Mouse (Mus musculus) spleen, adult 2 months (tissue): ENCODE measurements at regions not wholly inside any gene's neighbourhood (a gene's known extent, or its start where the extent isn't known, plus 50 kb on each side); places are given as distances from the start of the nearest gene placed in this dataset.

Experiments used
- DNase-seq, 2 experiments: peaks; one replicate each; pipeline versions ENCODE4 v3.0.0 to v3.0.0-alpha.2; 2012 to 2021; ENCODE audit warnings: low spot score in 2 of 2, low read depth in 1 of 2
- H3K27ac ChIP-seq: fragments of 200-500 bp; 2 replicates; pipeline ENCODE4 v1.5.1; 2012; ENCODE audit warnings: low read length, inconsistent platforms; ENCODE audit not compliant: insufficient read depth
- H3K27me3 ChIP-seq: fragments of 200-500 bp; 2 replicates; pipeline ENCODE4 v1.6.1; 2012; ENCODE audit warnings: mild to moderate bottlenecking, moderate library complexity, low read length, inconsistent platforms; ENCODE audit not compliant: control insufficient read depth, insufficient read depth
- H3K36me3 ChIP-seq: fragments of 200-500 bp; 2 replicates; pipeline ENCODE4 v1.6.1; 2012; ENCODE audit warnings: mild to moderate bottlenecking, low read length, inconsistent platforms; ENCODE audit not compliant: control insufficient read depth, insufficient read depth
- H3K4me1 ChIP-seq: fragments of 200-500 bp; 2 replicates; pipeline ENCODE4 v1.6.1; 2011; ENCODE audit warnings: inconsistent platforms; ENCODE audit not compliant: control insufficient read depth, insufficient read depth, insufficient read length
- H3K4me3 ChIP-seq: fragments of 200-500 bp; 2 replicates; pipeline ENCODE4 v1.5.1; 2011; ENCODE audit warnings: mild to moderate bottlenecking, inconsistent platforms; ENCODE audit not compliant: insufficient read depth, insufficient read length; ENCODE audit errors: extremely low read depth
- CTCF ChIP-seq: fragments of 200-500 bp; IDR thresholded peaks from 2 replicates; pipeline ENCODE4 v1.5.1; 2011; ENCODE audit warnings: mild to moderate bottlenecking, inconsistent platforms; ENCODE audit not compliant: insufficient read depth, insufficient read length, insufficient replicate concordance; ENCODE audit errors: extremely low read depth
- POLR2A ChIP-seq: fragments of 200-500 bp; IDR thresholded peaks from 2 replicates; pipeline ENCODE4 v1.6.1; 2011; ENCODE audit warnings: low read depth, low read length, inconsistent platforms
- WGBS: fragments of 180-500 bp; shearing (Covaris S2); methylation state at CpG from one replicate; pipeline ENCODE4 v1.1.7; 2018; 5-methylcytosine and 5-hydroxymethylcytosine counted together

- no peaks in the 10 kb centered on the region for H3K4me1 ChIP-seq
- no peak overlapping the region for H3K4me3 ChIP-seq
- no peaks in the 10 kb centered on the region for H3K36me3 ChIP-seq
- no peak for DNase-seq
- WGBS = 82% methylated on average over 1 of the region's 1 CpGs
- no peaks in the 10 kb centered on the region for H3K27me3 ChIP-seq
- no peak for TF ChIP-seq CTCF
- TF ChIP-seq POLR2A = no peak
- H3K27ac ChIP-seq = no peak overlapping the region
Measured at GRCm38 (mm10) chr12:16250621-16251020, 360.1 kb downstream of the Lpin1 start.

GRCm38 (mm10) chr12:16250096-16250495 is 360.7 kb downstream of the Lpin1 start:
- H3K27ac ChIP-seq = no peak overlapping the region
- DNase-seq = no peak
- H3K27me3 ChIP-seq = no peaks in the 10 kb centered on the region
- 89% methylated on average over 5 of the region's 5 CpGs for WGBS
- no peak for TF ChIP-seq CTCF
- H3K4me1 ChIP-seq = no peaks in the 10 kb centered on the region
- no peak overlapping the region for H3K4me3 ChIP-seq
- no peaks in the 10 kb centered on the region for H3K36me3 ChIP-seq

- Histone ChIP-seq H3K4me3 (no peak overlapping the region), H3K4me1 (no peaks in the 10 kb centered on the region), H3K27me3 (no peaks in the 10 kb centered on the region), H3K27ac (no peak overlapping the region), H3K36me3 (no peaks in the 10 kb centered on the region)
- TF ChIP-seq CTCF (no peak), POLR2A (no peak)
- 90% methylated on average over 5 of the region's 5 CpGs for WGBS
- DNase-seq = no peak
Measured at GRCm38 (mm10) chr12:16239792-16240191, 371.0 kb downstream of the Lpin1 start.

GRCm38 (mm10) chr12:16237498-16237897 is 373.3 kb downstream of the Lpin1 start:
- no peak overlapping the region for H3K27ac ChIP-seq
- H3K4me3 ChIP-seq = no peak overlapping the region
- TF ChIP-seq POLR2A (no peak), CTCF (no peak)
- no peak for DNase-seq
- WGBS = 82% methylated on average over 5 of the region's 5 CpGs
- no peaks in the 10 kb centered on the region for H3K27me3 ChIP-seq
- H3K36me3 ChIP-seq = no peaks in the 10 kb centered on the region
- no peaks in the 10 kb centered on the region for H3K4me1 ChIP-seq

- no peak for DNase-seq
- Histone ChIP-seq H3K4me1 (no peaks in the 10 kb centered on the region), H3K4me3 (no peak overlapping the region), H3K27ac (no peak overlapping the region), H3K36me3 (no peaks in the 10 kb centered on the region), H3K27me3 (no peaks in the 10 kb centered on the region)
- 93% methylated on average over 3 of the region's 3 CpGs for WGBS
- no peak for TF ChIP-seq CTCF
- no peak for TF ChIP-seq POLR2A
Measured at GRCm38 (mm10) chr12:16233559-16233958, 377.2 kb downstream of the Lpin1 start.

GRCm38 (mm10) chr12:16232828-16233227 is 377.9 kb downstream of the Lpin1 start:
- Histone ChIP-seq H3K36me3 (no peaks in the 10 kb centered on the region), H3K27me3 (no peaks in the 10 kb centered on the region), H3K4me3 (no peak overlapping the region), H3K4me1 (no peaks in the 10 kb centered on the region), H3K27ac (no peak overlapping the region)
- no peak for DNase-seq
- TF ChIP-seq CTCF (no peak), POLR2A (no peak)
- WGBS = 88% methylated on average over 8 of the region's 8 CpGs

- Histone ChIP-seq H3K4me1 (no peaks in the 10 kb centered on the region), H3K4me3 (no peak overlapping the region), H3K36me3 (no peaks in the 10 kb centered on the region), H3K27me3 (no peaks in the 10 kb centered on the region), H3K27ac (no peak overlapping the region)
- no peak for DNase-seq
- WGBS = 74% methylated on average over 2 of the region's 2 CpGs
- TF ChIP-seq CTCF = no peak
- TF ChIP-seq POLR2A = no peak
Measured at GRCm38 (mm10) chr12:16232051-16232450, 378.7 kb downstream of the Lpin1 start.
